Mouse (Mus musculus) retina, embryonic 14.5 days (tissue): ENCODE measurements around the gene Cnn1.
"Not testable (repeated sequence)": the region's sequence is repeated elsewhere in the genome, so short reads cannot be mapped to it uniquely, and the experiment has no call there.

Experiments used
- DNase-seq: peaks from one replicate; pipeline ENCODE4 v3.0.0-alpha.2; 2015; ENCODE audit warnings: low spot score

The Cnn1 gene

DNA sequence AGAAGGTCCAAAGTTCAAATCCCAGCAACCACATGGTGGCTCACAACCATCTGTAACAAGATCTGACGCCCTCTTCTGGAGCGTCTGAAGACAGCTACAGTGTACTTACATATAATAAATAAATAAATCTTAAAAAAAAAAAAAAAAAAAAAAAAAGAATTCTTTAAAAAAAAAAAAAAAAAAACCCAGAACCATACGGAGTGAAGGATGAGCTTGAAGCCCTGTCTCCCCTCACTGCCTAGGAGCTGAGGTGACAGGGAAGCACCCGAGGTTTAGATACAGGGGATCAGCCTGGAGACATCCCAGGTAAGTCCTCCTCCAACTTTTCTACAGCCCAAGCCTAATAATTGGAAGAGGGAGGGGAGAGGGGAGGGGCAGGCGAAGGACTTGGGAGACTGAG, 23.2 kb upstream of the Cnn1 start:
- DNase-seq, result not testable (repeated sequence)

DNA sequence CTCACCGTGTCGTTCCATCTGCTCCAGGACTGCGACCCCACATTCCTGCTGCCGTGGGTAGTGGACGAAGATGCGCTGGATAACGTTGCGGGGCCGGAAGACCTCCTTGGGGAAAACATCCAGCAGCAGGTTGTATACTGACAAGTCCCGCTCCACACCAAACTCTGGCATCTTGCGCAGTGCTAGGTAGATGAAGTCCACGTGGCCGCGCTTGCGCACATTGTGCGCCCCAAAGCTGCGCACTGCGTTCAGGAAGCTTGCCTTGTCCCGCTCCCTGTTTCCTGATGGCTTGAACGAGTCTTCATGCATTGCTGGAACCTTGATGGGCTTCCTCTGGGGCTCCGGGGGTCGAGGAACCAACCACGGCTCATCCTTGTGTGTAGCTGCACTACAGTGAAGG, 22.8 kb upstream of the Cnn1 start:
- no peak for DNase-seq

DNA sequence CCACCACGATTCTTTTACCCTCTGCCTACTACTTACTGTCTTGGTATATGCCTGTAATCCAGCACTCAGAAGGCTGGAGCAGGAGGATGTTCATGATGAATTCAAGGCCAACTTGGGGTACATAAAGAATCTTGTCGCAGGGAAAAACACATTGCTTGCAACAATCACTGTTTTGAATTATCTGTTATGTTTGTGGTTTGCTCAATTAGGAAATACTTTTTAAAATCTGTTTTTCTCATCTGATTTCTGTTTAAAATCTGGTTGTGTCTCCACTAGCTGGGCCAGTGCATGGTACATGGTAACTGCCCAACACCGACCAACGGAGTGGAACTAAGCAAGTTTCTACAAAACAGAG, 14.4 kb upstream of the Cnn1 start:
- no peak for DNase-seq

DNA sequence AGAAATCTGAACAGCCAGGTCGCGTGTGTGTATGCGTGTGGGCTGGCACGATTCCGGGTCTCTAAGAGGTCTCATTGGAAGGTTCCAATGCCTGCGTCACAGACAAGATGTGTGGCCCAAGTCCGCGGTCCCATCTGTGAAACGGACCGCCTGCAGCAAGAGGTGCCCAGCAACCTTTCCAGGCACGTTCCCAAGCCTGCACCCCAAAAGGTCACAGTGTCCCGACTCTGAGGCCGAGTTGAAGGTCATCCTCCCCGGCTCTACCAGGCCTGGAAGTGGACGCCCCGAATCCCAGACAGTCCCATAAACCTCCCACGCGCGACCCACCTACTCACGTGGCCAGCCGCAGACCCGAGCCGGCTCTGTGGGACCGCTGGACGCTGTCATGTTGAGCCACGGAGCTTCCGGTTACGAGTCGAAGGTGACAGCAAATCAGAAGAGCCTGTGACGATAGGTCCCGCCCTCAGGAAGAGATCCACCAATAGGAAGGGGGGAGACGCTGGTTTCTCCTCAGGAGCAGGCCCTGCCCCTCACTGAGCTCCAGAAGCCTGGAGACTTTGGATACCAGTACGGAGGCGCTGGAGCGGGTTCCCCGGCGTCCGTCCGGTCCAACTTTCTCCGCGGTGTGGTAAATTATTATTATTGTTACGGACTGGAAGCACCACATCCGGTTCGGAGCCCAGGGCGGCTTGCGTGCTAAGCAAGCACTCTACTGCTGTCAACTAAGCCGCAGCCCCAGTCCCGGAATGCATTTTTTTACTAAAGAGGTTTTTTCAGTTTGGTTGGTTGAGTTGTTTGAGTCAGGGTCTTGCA, 13.8 kb upstream of the Cnn1 start, which contains the start of gene Ecsit:
Ecsit (minus strand) TSS at position 417 of the 813 bp plus-strand sequence.
- peak; percentile 98 for DNase-seq

DNA sequence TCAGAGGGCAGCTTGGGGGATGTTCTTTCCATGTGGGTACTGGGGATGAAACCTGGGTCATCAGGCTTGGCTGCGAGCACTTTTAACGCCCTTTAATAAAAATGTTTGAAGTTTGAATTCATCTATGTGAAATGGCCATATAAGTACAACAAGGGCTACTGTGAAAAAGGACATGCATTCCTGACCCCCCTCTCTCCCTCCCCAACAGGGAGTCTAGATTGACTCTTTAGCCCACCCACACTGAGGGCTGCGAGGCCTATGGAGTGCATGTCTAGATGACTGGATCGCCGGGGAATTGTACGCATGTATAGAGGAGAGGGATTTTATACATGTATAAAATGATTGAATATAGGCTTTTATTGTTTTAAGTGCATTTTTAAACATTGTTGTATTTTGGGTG, 13.0 kb upstream of the Cnn1 start:
- no peak for DNase-seq

DNA sequence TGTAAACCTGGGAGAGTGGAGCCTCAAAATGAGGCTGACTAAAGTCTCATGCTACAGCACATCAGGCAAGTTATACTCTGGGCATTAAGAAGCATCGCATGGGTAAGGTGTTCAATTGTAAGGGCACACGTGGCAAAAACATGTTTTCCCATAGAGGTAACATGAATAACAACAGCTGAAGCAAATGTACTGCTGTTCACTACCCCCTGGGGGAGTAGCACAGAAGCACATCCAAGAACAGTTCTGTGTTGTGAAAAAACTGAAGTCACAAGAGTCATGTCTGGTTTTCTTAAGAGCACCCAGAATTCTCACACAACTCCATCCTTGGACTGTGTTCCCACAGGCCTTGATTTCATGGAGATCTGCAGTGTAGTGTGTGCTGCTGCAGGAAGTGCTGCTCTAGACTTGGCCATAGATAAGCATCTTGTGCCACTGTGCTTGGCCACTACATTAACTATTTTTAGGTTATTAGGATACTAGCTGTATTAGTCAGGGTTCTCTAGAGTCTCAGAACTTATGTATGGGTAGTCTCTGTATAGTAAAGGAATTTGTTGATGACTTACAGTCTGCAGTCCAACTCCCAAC, 11.9 kb upstream of the Cnn1 start:
- DNase-seq, result no peak

DNA sequence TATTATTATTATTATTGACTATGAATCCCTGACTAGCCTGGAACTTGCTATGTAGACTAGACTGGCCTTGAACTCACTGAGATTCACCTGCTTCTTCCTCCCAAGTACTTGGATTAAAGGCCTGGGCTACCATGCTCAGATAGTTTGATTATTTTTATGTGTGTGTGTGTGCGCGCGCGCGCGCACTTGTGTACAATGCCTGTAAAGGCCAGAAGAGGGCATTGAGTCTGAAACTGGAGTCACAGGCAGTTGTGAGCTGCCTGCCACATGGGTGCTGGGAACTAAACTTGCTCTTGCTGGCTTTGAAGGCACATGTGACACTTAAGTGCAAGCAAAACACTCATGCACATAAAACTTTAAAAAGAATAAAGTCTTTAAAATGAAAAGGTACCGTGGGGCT, 9.7 kb upstream of the Cnn1 start:
- no peak for DNase-seq

DNA sequence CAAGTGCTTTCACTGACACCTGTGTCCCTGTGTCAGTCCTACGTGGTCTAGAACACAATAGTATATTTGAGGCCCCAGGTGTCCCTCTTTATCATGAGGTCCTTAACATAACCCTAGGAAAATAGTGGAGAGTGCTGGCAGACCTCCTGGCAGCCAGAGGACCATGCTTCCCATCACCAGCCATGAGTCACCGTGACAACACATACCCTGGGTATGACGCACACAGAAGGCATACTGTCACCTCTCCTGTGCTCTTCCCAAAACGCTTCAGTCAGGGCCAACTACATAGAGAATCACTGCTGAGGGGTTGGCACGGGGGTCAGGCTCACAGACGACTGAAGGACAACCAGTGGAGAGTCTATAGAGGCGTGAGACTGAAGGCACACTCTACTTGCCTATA, 9.0 kb upstream of the Cnn1 start:
- no peak for DNase-seq

DNA sequence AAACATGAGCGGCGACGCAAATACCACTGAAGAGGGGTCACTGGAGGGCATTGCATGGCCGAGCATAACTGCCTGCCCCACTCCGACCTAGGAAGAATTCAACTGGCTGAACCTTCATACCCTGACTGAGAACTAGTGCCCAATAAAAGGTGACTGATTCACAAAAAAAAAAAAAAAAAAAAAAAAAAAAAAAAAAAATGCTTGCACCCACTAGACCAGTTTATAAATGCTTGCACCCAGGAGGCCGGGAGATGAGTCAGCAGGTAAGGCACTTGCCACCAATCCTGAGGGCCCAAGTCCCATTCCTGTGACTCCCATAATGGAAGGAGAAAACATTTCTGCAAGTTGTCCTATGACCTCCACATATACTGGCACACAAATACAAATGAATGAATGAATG, 6.3 kb upstream of the Cnn1 start:
- no peak for DNase-seq

DNA sequence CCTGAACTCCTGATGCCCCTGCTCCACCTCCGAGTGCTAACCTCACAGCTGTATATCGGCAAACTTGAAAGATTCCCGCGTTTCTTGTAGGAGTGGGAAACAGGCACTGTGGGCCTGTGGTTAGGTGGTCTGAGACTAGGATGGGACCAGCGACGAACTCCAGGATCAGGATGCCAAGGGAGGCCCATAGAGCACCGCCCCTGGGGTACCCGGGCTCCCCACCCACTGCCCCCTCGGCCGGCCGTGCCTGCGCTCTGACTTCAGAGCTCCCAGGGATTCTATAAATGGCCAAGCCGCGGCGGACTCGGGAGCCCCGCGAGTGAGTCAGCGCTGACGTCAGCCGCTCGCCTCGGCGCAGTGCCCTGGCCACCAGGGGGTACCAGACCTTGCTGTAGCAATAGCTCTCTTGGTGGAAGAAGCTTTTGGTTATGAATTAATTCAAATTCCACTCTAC, 3.1 kb upstream of the Cnn1 start:
- peak; percentile 79 for DNase-seq

DNA sequence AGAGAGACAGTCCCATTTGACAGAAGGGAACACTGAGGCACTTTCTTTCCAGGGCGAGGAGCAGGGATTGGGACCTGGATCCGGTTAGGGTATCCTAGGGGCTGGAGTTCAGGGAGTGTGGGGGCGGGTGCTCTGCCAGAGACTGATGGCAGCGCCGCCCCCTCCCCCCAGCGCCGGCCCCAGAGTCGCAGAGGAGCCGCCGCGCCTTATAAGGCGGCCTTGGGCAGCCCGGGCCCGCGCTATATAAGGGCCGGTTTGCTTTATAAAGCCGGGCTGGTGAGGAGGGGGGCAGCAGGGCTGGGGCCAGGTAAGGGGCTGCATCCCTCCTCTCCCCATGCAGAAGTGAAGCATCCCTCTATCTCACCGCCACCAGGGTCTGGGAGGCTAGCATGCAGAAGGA, 906 bp downstream of the Cnn1 start:
- DNase-seq, result no peak

DNA sequence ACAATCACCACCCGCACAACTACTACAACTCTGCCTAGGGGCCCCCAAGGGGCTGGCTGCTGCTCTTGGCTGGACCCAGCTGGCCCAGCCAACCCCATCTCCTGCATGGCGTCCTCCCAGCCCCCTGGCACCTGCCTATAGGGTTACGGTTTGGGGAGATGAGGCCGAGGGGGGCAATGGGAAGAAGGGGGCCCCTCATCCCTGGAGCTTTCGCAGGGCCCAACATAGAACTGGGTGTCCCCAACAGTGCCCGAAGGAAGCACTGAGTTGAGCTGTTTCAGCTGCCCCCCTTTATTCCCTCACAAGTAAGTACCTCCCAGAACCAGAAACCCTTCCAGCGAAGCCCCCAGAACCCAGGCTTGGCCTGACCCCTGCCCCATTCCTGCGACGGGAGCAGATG, 9.2 kb downstream of the Cnn1 start:
- no peak for DNase-seq

DNA sequence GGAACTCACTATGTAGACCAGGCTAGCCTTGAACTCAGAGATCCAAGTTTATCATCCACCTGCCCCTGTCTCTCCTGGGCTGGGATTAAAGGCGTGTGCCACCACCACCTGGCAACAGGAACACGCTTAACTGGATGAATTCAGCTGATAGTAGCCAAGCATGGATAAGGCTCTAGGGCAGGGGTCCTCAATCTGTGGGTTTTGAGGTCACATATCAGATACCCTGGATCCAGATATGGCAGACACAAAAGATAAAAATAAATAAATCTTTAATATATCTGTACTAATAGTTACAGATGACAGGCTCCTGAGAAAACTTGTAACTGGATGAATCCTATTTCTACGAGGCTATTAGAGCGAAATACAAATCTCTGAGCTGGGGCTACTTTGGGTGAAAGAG, 16.6 kb downstream of the Cnn1 start:
- DNase-seq, result no peak

DNA sequence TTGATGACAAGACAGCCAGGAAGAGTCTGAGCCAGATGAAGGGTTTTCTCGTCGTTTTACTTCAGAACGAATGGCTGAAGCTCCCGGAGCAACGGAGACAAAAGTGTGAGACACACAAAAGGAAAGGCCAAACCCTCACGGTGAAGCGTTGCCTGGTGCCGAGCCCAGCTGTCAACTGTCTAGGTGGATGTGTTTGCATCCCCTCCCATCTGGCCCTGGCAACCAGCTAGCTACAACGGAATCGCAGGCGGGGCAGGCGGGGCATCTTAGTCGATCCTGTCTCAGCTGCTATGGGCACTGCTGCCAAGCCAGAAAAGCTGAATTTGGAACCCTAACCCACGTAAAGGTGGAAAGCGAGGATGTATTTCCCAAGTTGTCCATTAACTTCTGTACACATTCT, 17.1 kb downstream of the Cnn1 start:
- no peak for DNase-seq

DNA sequence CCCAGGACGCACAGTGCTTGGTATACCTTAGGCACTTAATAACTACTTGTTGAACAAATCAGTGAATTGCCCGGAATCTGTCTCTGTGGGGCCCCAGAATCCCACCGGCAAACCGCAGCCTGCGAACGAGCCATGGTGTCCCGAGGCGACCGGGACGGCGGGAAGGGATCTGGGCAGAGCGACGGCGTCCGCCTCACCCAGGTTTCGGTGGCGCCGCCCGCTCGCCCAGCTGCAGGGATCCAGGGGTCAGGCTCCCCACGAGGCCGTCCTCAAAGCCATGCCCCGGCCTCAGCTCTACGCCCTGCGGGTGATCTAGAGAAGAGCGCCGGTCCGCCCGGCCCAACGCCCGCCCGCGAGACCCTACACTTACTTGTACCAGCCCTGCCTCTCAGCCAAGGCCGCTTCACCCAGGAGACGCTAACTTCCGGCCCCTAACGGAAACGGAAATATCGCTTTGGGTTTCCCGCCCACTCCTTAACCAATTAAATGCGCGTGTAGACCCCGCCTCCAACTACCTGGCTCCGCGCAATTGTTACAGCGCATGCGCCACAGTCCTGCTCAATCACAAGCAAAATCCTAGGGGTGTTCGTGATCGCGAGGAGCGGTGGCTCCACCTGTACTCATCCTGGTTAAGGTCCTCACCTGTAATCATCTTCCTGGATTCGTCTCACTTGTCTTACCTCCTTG, 17.9 kb downstream of the Cnn1 start, which contains the start of gene Elof1:
Elof1 (minus strand) TSS at position 433 of the 687 bp plus-strand sequence.
- DNase-seq, result peak; percentile 99

DNA sequence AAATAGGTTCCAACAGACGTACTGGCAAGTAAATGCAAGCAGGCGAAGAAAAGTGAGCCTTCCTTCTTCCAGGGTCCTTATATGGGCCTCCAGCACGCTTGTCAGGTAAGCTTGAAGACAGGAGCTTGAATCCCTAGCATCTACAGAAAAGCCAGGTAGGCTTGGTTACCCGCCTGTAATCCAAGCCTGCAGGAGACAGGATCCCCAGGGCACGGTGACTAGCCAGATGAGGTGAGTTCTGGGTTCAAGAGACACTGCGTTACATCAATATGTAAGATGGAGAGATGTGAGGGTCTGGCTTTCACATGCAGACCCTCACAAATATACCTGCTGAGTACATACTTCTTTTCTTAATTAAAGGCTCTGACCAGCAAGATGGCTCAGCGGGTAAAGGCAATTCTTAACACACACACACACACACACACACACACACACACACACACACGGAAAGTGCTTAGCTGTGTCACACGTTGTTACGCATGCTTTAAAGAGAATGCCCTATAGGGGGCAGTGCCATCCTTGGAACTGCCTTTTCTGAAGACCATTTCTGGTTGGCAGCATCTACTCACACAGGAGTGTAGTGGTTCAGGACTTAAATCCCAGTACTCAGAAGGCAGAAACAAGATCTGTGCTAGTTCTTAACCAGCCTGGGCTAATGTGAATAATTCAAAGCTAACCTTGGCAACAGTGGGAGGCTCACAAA, 18.9 kb downstream of the Cnn1 start:
- DNase-seq, result peak; percentile 80

DNA sequence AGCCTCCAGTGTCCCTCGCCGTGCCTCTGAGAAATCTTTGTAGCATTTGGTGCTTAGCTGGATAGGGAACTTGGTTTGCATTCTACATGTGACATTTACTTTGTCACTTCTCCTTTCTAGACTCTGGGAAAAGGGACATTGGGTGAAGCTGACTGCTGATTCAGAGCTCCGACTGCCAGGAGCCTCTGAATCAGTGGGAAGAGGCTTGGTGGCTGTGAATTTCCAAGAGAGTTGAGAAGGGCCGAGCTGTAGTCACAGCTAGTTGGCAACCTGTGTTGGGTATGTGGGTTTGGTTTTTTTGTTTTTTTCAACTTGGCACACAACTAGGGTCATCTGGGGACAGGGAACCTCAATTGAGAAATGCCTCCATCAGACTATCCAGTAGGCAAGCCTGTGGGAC, 20.5 kb downstream of the Cnn1 start:
- DNase-seq, result no peak

DNA sequence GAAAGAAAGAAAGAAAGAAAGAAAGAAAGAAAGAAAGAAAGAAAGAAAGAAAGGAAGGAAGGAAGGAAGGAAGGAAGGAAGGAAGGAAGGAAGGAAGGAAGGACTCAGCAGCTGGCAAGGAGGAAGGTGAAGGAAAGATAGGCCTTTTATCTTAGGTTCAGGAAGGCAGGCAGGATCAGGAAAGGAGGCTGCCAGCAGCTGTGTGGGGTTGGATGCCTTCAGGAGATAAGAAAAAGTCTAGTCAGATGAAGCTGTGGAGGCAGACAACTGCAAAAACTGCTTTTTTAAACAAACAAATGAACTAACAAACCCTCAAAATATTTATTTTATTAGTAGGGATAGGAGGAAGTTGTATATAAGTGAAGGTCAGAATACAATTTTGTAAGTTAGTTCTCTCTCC, 22.5 kb downstream of the Cnn1 start:
- no peak for DNase-seq

DNA sequence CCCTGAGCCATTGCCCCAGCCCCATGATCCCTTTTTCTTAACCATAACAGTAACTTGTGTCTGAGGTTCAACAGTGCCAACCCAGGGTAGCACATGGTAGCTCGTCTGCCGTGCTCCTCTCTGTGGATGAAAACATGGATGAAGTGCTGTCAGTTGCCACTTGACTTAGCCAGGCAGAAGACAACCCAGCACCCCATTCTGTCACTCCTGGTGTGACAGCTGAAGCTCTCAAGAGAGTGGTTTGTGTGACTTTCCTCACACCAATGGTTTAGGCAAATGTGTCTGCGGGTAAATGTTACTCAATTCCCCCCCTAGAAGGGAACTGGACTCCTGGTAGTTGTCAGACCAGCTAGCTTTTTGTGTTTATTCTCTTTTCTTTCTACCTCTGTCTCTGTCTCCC, 23.0 kb downstream of the Cnn1 start:
- DNase-seq, result no peak

DNA sequence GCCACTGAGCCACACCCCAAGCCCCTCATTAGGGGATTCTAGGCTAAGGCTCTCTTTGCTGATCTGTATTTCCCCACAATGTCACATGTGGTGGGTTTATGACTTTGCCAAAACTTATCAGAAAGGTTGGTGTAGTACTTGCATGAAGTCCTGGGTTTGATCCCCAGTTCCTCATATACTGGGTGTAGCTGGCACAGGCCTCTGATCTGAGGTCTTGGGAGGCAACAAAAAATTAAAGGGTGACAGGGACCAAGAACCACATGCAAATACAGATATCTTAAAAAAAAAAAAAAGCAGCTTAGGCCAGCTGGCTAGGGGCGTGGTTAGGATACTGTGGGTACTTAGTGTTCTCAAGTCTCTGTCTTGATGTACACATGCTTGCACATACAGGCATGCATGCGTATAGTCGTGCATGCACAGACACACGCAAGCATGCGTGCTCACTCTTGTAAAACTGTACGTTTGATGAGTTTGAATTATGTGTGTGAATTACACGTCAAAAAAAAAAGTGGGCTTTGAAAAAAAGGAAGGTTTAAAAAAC, 24.1 kb downstream of the Cnn1 start:
- DNase-seq, result no peak

DNA sequence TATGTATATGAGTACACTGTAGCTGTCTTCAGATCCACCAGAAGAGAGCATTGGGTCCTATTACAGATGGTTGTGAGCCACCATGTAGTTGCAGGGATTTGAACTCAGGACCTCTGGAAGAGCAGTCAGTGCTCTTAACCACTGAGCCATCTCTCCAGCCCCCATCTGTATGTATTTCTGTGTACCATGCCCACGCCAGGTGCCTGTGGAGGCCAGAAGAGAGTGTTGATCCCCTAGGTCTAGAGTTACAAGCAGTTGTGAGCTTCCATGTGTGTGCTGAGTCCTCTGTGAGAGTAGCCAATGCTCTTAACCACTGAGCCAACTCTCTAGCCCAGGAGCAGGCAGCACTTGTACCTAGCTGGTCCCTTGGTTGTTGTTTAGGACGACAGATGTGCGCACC, 25.2 kb downstream of the Cnn1 start:
- DNase-seq, result no peak
